Mouse (Mus musculus): ENCODE measurements around the gene Unc45a.
A peak's percentile ranks its signal among the peaks of the same experiment; 100 is the strongest.
"Not testable (repeated sequence)": the region's sequence is repeated elsewhere in the genome, so short reads cannot be mapped to it uniquely, and the experiment has no call there.

Unc45a gene

GRCm38 (mm10) chr7:80367232-80367631 lies 26.4 kb upstream of the Unc45a start:
- no peak for DNase-seq

GRCm38 (mm10) chr7:80365759-80366158 lies 25.0 kb upstream of the Unc45a start:
- DNase-seq = no peak

GRCm38 (mm10) chr7:80360435-80360834 lies 19.6 kb upstream of the Unc45a start:
- no peak for DNase-seq

DNA sequence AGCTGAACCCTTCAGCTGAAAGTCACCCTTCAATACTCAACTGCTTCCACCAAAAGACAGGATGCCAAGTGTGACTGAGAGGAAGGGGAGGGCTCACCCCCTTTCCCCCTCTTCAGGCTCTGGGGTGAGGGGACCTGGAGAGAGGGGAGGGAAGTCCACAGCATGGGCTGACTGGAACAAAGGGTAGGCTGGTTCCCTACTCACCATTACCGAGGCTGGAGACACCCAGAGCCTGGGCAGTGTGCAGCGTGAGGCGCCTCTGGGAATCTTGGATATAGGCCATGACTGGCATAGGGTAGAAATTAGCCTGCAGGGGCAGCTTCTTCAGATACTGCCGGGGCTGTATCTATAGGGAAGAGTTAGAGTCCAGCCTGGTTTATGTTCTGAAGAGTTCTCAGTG lies 17.2 kb upstream of the Unc45a start:
- no peak for DNase-seq

DNA sequence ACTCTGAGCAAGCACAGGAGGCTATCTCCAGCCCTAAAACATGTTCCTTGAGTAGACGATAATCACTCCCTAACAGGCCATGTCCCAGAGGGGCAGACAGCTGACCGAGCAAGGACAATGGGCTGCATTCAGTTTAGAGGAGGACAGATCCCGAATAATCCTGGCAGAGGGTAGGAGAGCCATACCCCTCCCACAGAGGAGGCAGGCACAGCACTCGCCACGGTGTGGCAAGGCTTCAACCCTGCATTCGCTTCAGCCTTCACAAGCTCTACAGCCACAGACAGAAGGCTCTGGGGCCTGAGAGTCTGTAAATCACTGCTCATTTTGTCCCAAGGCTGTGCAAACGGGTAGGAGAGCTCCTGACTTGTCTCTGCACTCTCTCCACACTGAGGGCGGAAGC lies 16.4 kb upstream of the Unc45a start:
- DNase-seq = no peak

- DNase-seq = no peak
Measured at GRCm38 (mm10) chr7:80356351-80356750, 15.5 kb upstream of the Unc45a start.

GRCm38 (mm10) chr7:80352920-80353319 lies 12.1 kb upstream of the Unc45a start:
- no peak for DNase-seq

GRCm38 (mm10) chr7:80350808-80351207 lies 10.0 kb upstream of the Unc45a start:
- no peak for DNase-seq

DNA sequence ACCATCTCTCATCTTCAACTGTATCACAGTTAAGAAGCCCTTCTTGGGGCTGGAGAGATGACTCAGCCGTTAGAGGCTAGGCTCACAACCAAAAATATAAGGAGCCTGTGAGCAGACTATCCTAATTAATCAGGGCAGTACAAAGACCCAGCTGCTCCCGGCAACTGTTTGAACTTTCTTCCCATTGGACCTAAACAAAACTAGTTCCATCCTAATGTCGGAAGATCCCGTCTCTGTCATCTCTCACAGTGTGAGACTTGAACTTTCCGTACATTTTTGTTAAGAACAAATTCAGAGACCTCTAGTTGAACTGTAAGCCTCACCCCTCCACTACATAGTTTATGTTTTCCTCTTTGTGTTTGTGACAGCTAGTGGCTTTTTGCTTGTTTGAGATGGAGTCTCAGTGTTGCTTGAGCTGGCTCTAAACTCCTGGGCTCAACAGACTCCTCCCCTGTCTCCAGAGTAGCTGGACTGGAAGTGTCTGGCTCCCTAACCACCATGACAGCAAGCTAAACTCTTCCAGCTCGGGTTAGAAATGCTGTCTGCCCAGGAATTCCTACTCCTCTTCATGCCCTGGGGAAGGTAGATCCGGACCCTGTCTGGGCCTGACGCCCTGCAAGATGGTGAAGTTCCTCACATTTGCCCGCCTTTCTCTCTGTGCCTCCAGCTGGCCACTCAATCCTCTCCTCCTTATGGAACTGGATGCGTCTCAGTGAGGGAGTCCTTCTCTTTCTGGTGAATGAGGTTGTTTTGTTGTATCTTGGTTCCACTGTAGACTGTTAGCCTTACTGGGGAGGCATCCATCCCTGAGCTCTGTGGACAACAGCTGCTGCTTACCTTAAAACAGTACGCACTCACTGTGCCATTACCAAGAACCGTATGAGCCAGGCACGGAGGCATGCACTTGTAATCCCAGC lies 7.1 kb upstream of the Unc45a start:
- DNase-seq = no peak

- no peak for DNase-seq
Measured at GRCm38 (mm10) chr7:80346830-80347229, 6.0 kb upstream of the Unc45a start.

DNA sequence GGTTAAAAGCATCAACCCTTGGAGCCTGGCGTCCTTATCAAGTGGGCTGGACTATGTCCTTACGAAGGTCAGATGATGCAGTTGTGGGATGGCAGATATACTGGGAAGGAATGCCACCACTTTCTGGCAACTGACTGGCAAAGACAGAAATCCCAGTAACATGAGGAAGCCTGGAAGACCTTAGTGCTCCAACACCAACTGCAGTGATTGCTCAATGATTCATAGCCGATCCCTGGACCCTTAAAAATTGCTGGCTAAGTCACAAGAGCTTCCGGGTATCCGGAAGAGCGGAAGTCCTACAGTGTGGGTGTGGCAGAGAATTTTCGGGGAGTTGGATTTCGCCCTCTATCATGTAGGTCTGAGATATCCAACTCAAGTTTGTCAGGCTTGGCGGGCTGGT lies 5.4 kb upstream of the Unc45a start:
- no peak for DNase-seq

- DNase-seq = no peak
Measured at GRCm38 (mm10) chr7:80343270-80344018, 2.6 kb upstream of the Unc45a start.

DNA sequence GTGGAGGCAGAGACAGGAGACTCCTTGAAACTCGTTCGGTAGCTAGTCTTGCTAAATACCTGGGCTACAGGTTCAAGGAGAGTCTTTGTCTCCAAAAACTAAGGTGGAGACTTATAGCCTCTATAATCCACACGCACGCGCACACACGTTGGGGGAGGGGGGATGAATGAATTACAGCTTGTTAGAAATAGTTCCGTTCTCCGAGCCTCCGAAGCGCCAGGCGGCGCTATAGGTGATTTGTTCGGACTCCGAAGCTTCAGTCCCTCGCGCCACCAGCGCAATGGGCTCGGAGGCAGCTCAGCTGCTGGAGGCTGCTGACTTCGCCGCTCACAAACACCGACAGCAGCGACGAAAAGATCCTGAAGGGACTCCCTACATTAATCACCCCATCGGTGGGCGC lies 2.1 kb upstream of the Unc45a start, which contains the start of gene Hddc3:
Gene Hddc3 (plus strand): TSS at position 247 of the 400 bp plus-strand sequence.
- DNase-seq = peak; percentile 94

DNA sequence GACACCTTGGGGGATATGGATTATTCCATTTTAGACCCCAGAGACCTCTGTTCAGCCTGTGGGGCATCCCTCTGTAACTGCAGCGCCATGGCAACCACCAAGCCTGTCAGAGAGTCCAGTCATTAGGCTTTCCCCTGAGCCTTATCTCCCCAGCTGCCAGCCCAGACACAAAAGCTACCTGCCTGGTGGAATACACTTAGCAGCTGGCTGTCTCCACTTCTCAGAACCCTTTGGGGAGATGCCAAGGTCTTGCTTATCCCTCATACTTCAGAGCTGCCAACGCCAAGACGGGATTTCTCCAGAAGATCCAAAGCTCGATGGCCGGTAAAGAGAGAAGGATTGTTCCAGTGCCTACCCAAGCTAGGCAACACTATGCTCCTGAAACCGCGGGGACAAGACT lies 988 bp upstream of the Unc45a start:
- DNase-seq = no peak

DNA sequence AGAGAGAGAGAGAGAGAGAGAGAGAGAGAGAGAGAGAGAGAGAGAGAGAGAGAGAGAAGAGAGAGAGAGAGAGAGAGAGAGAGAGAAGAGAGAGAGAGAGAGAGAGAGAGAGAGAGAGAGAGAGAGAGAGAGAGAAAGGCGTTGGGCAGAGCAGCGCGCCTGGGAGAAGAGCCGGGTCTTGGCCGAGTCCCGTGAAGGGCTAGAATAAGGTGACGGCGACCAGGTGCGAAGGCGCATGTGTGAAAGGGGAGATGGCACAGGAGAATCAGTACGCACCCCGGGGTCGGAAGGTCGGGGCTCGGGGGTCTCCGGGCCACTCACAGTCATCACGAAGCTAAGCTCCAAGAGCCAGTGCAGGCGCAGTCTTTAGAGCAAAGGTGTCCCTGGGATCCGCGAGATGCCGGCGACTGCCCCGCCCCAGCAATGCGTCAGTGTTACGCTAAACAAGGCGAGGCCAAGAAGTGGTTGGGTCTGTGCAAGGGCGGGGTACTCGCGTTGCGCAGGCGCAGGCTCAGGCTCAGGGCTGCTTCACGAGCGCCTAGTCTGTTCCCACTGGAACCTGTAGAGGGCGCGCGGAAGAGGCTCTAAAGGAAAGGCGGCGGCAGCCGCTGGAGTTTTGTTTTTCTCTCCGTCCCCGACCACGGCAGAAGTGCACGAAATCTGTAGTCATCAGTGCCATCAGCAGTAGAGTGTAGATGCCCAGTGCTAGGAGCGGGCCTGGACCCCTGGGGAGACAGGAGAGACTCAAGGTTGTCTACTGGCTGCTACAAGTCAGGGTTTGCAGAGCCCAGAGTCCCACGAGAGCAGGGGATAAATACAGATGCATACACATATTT lies 794 bp downstream of the Unc45a start:
- peak; percentile 98 for DNase-seq

GRCm38 (mm10) chr7:80339371-80339770 lies 1.4 kb downstream of the Unc45a start:
- no peak for DNase-seq

- DNase-seq = no peak
Measured at GRCm38 (mm10) chr7:80336932-80337331, 3.9 kb downstream of the Unc45a start.

DNA sequence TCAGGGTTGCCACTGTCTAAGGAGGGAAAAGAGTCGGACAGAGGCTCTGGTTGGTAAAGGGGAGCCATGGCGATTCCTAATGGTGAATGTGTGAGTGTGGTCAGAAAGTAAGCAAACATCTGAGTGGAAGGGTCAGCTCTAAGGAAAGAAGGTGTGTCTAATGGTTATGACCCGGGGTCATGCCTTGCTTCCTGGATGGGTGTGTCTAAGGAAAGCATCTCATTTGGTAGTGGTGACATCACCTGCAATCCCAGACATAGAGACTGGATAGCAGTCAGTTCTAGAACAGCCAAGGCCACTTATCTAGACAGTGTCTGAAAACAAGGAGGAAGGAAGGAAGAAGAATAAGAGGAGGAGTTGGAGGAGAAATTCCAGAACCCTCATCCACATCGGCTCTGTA lies 6.0 kb downstream of the Unc45a start:
- DNase-seq = no peak

DNA sequence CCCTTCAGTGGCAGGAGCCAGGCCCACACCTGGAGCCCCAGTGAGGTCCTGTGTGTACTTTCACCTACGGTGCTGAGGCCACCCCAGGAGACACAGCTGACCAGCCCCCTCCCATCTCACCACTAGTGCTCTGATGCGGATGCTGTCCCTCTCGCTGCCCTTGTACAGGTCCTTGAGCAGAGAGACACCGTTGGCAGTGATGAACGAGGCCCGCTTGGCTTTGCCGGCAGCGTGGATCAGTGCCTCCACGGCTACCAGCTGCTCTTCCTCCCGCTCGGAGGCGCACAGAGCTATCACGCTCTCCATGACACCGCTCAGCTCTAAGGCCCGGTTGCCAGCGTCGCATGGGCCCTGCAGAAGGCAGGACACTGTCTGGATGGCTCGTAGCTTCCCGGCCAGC lies 9.4 kb downstream of the Unc45a start:
- peak; percentile 20 for DNase-seq

DNA sequence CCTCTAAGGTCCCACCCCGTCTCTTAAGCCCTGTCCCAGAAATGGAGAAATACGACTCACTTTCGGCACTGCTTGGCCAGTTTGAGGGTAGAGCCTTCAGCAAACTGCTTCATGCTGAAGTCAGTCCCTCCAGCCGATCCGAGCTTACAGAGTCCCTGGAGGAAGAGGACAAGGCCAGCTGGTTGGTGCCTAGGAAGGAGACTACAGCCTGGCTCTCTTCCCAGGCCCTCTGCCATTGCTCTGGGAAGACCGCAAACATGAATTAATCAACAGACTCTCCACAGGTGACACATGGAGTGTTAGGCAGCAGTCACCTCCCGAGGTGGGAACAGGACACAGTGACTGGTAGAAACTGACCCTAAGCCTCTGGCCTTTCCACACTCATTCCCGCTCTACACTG lies 10.5 kb downstream of the Unc45a start:
- peak; percentile 41 for DNase-seq

- DNase-seq = peak; percentile 52
Measured at GRCm38 (mm10) chr7:80326076-80326475, 14.7 kb downstream of the Unc45a start.

DNA sequence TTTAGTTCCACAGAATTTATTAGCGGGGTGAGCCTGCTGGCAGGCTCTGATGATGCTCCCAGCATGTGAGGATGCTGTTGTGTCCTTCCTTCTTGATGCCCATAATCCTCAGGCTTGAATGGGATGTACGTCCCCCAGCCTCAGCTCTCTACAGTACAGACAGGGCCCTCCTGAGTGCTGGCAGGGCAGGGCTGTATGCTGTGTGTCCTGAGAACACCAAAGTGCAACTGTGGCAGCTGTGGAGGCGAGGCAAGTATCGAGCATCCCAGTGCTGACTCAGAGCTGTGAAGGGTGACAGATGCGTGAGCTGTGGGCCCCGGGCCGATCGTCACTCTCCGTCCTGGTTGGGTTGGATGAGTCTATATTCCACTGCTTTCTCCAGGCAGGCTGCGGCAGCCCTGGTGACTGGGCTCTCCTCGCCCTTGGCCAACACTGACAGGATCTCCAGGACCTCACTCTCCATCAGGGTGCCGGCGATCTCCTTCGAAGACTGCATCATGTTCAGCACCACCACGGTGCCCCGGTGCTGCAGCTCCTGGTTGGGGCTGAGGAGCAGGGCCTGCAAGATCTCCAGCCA lies 15.4 kb downstream of the Unc45a start:
- DNase-seq = peak; percentile 32

DNA sequence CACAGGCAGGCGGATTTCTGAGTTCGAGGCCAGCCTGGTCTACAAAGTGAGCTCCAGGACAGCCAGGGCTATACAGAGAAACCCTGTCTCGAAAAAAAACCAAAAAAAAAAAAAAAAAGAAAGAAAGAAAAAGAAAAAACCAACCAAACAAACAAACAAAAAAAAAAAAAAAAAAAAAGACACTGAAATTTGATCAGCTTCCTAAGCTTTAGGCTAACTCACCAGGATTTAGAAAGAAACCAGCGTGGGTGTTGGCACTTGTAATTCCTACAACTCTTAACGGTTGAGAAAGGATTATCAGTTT lies 16.0 kb downstream of the Unc45a start:
- DNase-seq = not testable (repeated sequence)

Data from cerebellum, adult 11 months (tissue).